Mouse (Mus musculus) kidney, postnatal 4 days (tissue): ENCODE results near the gene Myo1d.

Source experiments
- DNase-seq, 2 experiments: peaks; one replicate each; pipeline ENCODE4 v3.0.0; 2021; ENCODE audit warnings: mixed read lengths in 2 of 2

Gene Myo1d

GRCm38 (mm10) chr11:80719014-80719413 lies 60.8 kb downstream of the Myo1d start:
- DNase-seq: no peak

- no peak for DNase-seq
Observed at GRCm38 (mm10) chr11:80718036-80718435, 61.8 kb downstream of the Myo1d start.

- no peak for DNase-seq
Observed at GRCm38 (mm10) chr11:80715115-80715514, 64.7 kb downstream of the Myo1d start.

DNA sequence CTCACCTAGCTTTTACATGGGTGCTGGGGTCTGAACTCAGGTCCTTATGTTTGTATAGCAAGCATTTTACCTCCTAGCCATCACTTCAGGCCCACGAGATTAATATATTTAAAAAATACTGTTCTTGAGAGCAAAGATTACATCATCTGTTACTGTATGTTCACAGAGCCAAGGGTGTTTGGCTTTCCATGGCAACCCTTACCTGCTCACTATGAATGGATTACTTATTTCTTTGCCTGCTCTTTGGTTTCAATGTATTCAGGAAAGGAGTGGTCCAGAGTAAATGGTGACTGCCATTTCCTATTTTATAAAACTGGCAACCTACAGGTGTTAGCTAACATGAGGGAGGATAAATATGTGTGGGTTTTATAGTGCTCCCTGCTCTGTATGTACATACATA lies 66.1 kb downstream of the Myo1d start:
- DNase-seq: no peak

- no peak for DNase-seq
Observed at GRCm38 (mm10) chr11:80712201-80712600, 67.6 kb downstream of the Myo1d start.

- peak; percentile 26 to 47 for DNase-seq
Observed at GRCm38 (mm10) chr11:80711336-80711735, 68.5 kb downstream of the Myo1d start.

GRCm38 (mm10) chr11:80700611-80701010 lies 79.2 kb downstream of the Myo1d start:
- peak; percentile 20 to 35 for DNase-seq

- DNase-seq: no peak
Observed at GRCm38 (mm10) chr11:80698721-80699120, 81.1 kb downstream of the Myo1d start.

DNA sequence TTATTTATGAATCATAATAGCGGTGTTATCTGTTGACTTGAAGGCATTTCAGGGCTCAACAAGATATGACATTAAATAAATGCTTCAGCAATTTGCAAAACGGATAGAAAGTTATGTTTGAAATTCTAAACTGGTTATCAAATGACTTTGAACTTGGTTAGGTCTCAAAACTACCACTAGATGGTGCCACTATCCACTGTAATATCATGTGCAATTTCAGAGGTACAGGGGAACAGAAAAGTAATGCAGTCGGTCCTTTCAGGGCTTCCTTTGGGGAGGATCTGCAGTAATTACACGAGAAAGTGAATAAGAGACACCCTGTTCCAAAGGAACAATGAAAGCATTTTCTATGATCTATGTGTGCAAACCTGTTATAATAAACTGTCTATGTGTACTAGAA lies 83.5 kb downstream of the Myo1d start:
- DNase-seq: no peak

DNA sequence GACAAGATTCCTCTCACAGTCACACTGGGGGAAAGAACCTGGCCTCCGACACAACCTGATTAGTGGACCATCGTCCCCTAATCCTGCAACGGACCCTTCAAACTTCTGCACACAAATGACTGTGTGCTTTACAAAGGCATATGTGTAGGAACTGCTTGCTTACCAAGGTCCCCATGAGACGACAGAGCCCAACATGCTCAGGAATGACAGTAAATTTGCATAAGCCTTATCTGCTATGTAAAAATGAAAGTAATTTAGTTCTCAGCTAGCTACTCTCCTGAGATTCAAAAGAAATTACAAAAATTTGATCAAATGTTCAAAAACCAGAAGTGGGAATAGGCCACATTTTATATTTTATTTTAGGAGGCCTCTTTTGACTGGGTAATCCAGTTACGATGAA lies 95.2 kb downstream of the Myo1d start:
- DNase-seq: no peak

DNA sequence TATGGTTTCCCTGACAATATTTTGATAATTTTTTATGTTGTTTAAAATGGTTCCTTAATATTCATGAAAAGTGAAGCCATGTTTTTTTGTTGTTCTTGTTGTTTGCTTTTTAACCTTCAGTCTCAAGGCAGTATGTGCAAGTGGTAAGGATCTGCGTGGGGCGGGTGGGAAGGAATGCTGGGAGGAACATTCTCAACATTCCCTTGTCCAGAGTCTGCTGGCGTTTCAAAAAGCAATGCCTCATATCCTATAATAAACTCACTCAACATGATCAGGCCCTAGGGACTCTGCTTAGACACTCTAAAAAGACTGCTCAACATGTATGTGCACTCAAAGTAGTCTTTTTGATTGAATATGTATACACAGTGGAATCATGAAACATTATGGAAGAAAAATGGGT lies 97.1 kb downstream of the Myo1d start:
- peak; percentile 55 to 66 for DNase-seq

DNA sequence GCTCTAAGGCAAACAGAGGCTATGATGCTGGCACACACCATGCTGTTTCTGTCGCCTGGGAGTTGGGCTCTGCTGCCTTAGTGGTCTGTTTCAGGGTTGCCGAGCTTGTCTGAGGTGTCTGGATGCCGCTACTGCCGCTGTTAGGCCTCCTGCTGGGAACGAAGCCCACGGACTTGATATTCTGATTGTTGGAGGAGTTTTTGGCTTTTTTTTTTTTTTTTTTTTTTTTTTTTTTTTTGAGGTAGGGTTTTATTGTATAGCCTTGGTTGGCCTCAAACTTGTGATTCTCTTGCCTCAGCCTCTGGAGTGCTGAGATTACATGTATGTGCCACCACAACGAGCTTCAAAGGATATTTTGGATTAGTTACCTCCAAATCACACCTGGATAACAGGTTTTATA lies 106.8 kb downstream of the Myo1d start:
- DNase-seq: no peak

DNA sequence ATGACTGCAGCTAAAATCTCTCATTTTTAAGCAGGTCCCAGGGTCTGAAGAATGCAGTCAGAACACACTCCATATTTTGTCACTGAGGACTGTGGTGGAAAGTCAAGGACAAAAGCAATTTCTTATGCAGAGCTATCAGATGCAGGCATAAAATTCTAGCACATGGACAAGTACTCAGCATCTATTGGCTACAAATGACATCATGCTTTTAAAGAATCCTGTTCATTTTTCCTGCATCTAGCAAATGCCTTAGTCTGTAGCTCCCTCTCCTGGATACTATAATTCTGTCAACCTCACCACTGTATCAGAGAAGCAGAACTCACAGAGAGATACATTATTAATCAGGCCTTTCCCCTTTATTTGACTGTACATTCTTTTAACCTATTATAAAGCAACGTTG lies 109.4 kb downstream of the Myo1d start:
- no peak for DNase-seq

DNA sequence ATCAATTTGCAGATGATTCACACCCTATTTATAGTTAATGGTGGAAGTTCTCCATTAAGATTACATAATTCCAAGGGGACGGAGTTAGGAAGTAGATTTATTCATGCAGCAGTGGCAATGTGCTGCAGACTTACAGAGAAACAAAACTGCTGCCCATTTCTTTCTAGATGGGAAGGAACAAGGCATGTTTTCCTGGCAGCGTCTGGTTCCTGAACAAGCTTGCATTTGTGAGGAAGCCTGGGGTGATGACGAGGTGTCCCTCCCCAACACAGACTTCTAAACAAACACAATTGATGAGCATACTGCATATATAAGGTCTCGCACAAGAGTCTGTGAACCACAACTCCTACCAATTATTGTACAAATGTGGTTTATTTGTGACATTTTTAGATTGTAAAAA lies 109.9 kb downstream of the Myo1d start:
- no peak for DNase-seq

- DNase-seq: no peak
Observed at GRCm38 (mm10) chr11:80666211-80666610, 113.6 kb downstream of the Myo1d start.

DNA sequence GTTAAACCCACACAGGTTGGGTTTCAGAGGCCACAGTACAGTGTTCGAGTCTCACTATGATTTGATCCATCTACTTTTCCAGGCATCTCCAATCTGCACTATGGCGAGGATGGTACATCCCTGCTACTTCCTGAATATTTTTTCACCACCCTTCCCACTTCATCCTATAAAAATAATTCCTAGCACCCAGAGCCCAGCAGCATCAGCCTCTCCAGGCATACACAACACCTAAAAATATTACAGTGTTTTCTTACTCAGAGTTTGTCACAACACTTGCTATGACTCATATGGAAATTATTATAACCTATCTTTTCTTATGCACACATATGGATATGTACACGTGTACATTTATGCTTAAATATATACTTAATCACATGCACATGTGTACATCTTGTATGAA lies 115.6 kb downstream of the Myo1d start:
- no peak for DNase-seq

DNA sequence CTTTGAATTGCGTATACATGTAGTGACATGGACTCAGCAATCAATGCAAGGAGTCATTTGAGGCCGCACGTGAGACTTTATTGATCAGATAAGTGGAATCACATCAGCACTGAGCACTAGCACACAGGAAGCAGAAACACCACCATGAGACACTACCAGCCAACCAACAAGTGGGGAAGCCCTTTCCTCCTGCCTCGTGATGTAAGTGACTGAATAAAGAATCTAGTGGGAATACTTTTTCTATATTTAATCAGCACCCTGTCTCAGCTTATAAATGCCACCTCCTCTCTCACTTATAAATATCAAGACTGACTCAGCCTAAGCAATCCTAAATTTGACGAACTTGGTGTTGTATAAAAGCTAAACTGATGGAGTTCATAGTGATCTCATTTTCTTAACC lies 134.7 kb downstream of the Myo1d start:
- no peak for DNase-seq

DNA sequence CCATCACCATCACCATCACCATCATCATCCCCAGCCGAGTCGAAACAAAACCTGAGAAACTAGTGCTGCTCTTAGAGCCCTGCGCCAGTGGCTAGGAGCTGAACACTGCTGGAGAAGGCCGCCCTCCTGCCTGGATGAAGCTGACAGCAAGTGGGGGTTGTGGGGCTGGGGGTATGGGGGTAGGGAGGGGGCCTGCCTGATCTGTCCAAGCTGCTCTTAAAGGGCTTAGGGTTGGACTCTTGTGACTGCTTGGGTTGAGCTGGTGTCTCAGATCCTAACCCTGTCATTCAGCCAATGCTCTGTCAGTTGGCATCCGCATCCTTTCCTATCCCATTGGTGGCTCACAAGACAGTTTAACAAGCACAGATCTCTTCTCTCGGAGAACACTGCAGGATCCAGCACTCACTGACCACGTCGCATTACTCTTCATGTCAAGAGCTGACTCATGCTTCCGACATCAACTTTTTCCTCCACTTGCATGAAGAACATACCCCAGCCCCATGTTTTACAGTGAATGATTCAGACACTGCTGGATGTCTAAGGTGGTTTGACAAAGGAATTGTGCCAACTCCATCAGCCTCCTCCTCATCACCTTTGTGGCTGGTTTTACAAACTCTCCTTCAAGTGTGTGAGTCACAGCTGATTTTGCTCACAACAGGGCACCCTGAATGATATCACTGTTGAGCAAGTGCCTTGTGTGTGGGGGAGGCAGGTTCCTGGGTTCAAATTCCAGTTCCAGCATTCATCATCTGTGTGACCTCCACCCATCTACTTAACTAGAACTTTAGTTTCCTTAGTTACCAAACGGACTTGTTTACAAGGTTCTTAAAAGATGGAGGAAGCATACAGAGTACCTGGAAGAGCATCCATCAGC lies 150.6 kb downstream of the Myo1d start:
- no peak for DNase-seq

DNA sequence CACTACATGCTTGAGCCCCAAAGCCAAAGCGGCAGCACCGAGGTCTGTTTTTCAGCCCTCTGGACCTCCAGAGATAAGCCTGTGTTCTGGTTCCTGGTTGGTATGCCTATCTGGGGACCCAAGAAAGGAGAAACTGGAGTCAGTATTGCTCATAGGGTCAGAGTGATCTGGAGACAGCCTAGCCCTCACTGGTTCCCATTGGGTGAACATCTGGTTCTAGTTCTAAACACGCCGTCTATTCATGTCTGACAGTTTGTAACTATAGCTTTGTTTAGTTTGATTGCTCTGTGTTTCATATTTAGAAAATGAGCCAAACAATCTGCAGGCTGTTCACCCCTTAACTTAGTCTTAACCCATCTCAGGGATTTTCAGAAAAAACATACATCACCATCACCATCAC lies 151.2 kb downstream of the Myo1d start:
- DNase-seq: no peak

GRCm38 (mm10) chr11:80623038-80623380 lies 156.8 kb downstream of the Myo1d start:
- DNase-seq: no peak

GRCm38 (mm10) chr11:80622233-80623037 lies 157.4 kb downstream of the Myo1d start:
- no peak for DNase-seq

- DNase-seq: no peak
Observed at GRCm38 (mm10) chr11:80614949-80615725, 164.7 kb downstream of the Myo1d start.

GRCm38 (mm10) chr11:80614418-80614817 lies 165.4 kb downstream of the Myo1d start:
- DNase-seq: peak; percentile 16 to 43
